Mouse (Mus musculus): Measurements from ENCODE around the gene Grap.

- TF ChIP-seq CTCF (conservative IDR thresholded peaks at IDR 0.05; ENCODE audit: low read length): no peak
- TF ChIP-seq POU5F1 (IDR thresholded peaks at IDR 0.05; ENCODE audit: borderline replicate concordance, low read length): no peak
Observed at GRCm38 (mm10) chr11:61619356-61619755, 33.7 kb upstream of the Grap start.
